Mouse (Mus musculus): Measurements from ENCODE around the gene Cnot10. TPM values are rescaled to one million over a fixed set of nuclear protein-coding genes. Genes with fewer than 3 reads are reported as not detected.
A peak's percentile ranks its signal among the peaks of the same experiment; 100 is the strongest.

Cnot10 gene
- polyA plus RNA-seq, 1 experiment: 20.5 TPM

GRCm38 (mm10) chr9:114554355-114554979 lies 85.5 kb downstream of the Cnot10 start:
- DNase-seq (ENCODE audit: low read depth, low spot score): peak; percentile 88
- WGBS: 34% methylated on average over 5 of the region's 5 CpGs

- DNase-seq (ENCODE audit: low read depth, low spot score): no peak
Measured at GRCm38 (mm10) chr9:114553828-114554227, 86.2 kb downstream of the Cnot10 start.

- no peak for DNase-seq (ENCODE audit: low read depth, low spot score)
- 78% methylated on average over 6 of the region's 6 CpGs for WGBS
Measured at GRCm38 (mm10) chr9:114550033-114550432, 90.0 kb downstream of the Cnot10 start.

GRCm38 (mm10) chr9:114549117-114549516 lies 90.9 kb downstream of the Cnot10 start:
- 86% methylated on average over 5 of the region's 5 CpGs for WGBS
- no peak for DNase-seq (ENCODE audit: low read depth, low spot score)

- WGBS: 62% methylated on average over 4 of the region's 4 CpGs
- DNase-seq (ENCODE audit: low read depth, low spot score): no peak
Measured at GRCm38 (mm10) chr9:114548496-114548895, 91.5 kb downstream of the Cnot10 start.

DNA sequence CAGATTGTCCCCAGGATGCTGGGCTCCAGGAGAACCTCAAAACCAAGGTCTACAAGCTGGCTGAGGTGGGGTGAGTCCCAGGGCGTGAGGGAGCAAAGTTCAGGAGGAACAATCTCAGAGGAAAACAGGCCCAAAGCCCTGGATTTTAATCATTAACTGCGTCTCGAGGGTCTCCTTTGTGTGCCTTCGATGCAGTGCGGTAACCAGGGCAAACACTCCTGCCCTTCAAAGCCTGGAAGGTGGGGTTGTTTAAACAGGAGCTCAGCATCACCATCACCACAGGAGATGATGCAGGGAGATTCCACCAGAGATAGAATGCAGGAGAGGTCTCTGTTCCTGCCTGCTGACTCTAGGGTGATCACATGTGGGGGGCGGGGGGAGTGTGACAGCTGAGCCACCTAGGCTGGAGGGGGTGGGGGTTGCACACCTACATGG lies 92.3 kb downstream of the Cnot10 start:
- no peak for DNase-seq (ENCODE audit: low read depth, low spot score)

GRCm38 (mm10) chr9:114546765-114547164 lies 93.2 kb downstream of the Cnot10 start:
- 59% methylated on average over 12 of the region's 12 CpGs for WGBS
- DNase-seq (ENCODE audit: low read depth, low spot score): no peak

More for the DNA sequence above, 92.3 kb downstream of the Cnot10 start:
- 38% methylated on average over 6 of the region's 6 CpGs for WGBS

DNA sequence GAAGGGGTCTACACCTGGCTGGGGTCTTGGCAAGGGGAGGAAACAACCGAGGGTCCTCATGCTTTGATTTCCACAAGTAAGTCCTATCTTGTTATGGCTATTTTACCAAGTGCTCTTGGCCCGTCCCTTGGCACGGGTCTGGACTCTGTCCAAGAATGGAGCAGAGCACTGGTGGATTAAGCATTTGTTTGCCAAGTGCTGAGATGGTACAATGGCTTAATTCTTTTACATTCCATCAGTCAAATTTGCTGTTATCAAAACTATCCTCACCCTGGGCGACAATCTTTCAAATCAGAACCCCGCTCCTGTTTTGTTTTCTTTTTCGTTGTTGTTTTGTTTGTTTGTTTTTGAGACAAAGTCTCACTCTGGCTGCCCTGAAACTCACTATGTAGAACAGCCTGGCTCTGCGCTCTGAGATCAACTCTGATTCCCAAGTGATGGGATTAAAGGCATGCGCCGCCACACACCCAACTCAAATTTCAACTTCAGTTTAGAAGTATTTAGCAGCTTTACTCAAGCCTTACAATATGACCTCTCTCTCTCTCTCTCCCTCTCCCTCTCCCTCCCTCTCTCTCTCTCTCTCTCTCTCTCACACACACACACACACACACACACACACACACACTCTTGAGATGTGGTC lies 95.1 kb downstream of the Cnot10 start:
- 27% methylated on average over 9 of the region's 9 CpGs for WGBS
- DNase-seq (ENCODE audit: low read depth, low spot score): no peak

GRCm38 (mm10) chr9:114543882-114544753 lies 95.9 kb downstream of the Cnot10 start:
- no peak for DNase-seq (ENCODE audit: low read depth, low spot score)
- WGBS: 17% methylated on average over 17 of the region's 17 CpGs

DNA sequence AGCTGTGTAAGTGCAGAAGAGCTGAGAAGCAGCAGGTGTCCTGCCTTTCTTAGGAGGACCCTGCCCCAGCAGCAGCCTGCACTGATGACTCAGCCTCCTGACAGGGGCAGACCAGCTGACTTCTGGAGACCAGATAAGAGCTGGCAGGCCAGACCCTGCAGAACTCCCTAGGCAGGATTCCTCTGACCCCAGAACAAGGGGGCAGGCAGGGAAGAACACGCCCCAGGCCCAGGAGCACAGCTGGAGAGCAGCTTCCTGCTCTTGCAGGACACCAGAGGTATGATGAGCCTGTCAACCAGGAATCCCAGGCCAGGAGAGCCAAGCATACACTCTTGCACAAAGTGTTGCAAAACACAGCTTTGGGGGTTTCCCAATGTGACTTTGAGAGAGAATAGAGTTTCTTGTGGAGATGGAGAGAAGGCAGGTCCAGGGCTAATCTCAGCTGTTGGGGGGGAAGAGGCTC lies 98.7 kb downstream of the Cnot10 start:
- no peak for DNase-seq (ENCODE audit: low read depth, low spot score)
- 75% methylated on average over 1 of the region's 1 CpGs for WGBS

DNA sequence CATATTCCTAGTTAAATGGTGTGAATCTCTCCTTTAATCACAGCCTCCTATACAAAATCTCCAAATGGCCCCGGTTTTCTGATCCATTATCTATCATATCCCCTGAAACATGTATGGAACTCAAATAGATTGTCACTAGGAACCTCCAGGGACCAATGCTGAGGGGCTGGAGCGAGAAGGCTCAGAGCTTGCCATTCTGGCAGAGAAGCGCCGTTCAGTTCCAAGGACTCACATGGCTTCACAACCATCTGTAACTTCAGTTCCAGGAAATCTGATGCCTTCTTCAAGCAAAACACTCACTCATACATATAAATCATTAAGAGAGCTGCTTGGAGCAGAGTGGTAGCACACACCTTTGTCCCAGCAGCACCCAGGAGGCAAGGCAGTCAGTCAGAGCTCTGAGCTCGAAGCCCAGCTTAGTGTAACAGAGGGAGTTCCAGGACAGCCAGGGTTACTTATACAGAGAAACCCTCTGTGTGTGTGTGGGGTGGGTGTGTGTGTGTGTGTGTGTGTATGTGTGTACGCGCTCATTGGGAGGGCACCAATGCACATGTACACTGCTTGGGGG lies 100.9 kb downstream of the Cnot10 start:
- DNase-seq (ENCODE audit: low read depth, low spot score): no peak
- WGBS: 86% methylated on average over 7 of the region's 7 CpGs

GRCm38 (mm10) chr9:114536628-114537027 lies 103.4 kb downstream of the Cnot10 start:
- DNase-seq (ENCODE audit: low read depth, low spot score): no peak
- 90% methylated on average over 2 of the region's 2 CpGs for WGBS

Other genes with a start within 250 kb of the Cnot10 start
- 26.7 and 30.3 TPM in 2 replicates for gene Crtap, start 249.5 kb downstream of the Cnot10 start, polyA plus RNA-seq (2012; rRNA removed)
- gene Glb1, start 239.1 kb downstream of the Cnot10 start, polyA plus RNA-seq (2012; rRNA removed): 39.6 and 44.2 TPM in 2 replicates
- 3.9 and 9.0 TPM in 2 replicates for gene Tmppe, start 239.1 kb downstream of the Cnot10 start, polyA plus RNA-seq (2012; rRNA removed)
- 2.2 and 3.4 TPM in 2 replicates for gene Ccr4, start 135.3 kb downstream of the Cnot10 start, polyA plus RNA-seq (2012; rRNA removed)
- gene C130032M10Rik, start 124.5 kb downstream of the Cnot10 start, polyA plus RNA-seq (2012; rRNA removed): not detected in 2 replicates
- gene Trim71, start 75.8 kb downstream of the Cnot10 start, polyA plus RNA-seq (2012; rRNA removed): 0.01 TPM in 1 of 2 replicates, not detected in the other
- 15.3 and 24.2 TPM in 2 replicates for gene Dync1li1, start 48.6 kb upstream of the Cnot10 start, polyA plus RNA-seq (2012; rRNA removed)
- gene Cmtm6, start 90.9 kb upstream of the Cnot10 start, polyA plus RNA-seq (2012; rRNA removed): 57.7 and 78.7 TPM in 2 replicates
- gene Cmtm7, start 141.7 kb upstream of the Cnot10 start, polyA plus RNA-seq (2012; rRNA removed): 74.3 and 77.1 TPM in 2 replicates
- 2.3 and 2.4 TPM in 2 replicates for gene Cmtm8, start 204.0 kb upstream of the Cnot10 start, polyA plus RNA-seq (2012; rRNA removed)